Comparison of ENCODE assay signal across 7 mouse cellular contexts in genomic region chrX:166169892-166170799, GRCm38 (mm10). TPM values are rescaled to one million over a fixed set of nuclear protein-coding genes. Genes with fewer than 3 reads are reported as not detected.
DNase-seq lines count a peak whose midpoint lies in the region; ATAC-seq lines count a peak whose summit lies in the region.

Gene Gemin8 (plus strand): TSS chrX:166170454.

- WGBS in embryonic facial prominence, embryonic 12.5 days: 15% methylated on average over 30 of the region's 31 CpGs
- WGBS in limb, embryonic 11.5 days: 19% methylated on average over 31 of the region's 31 CpGs
- WGBS in midbrain, embryonic 14.5 days: 26% methylated on average over 31 of the region's 31 CpGs

- peak; percentile 98 for ATAC-seq in embryonic facial prominence, embryonic 12.5 days (ENCODE audit: insufficient number of reproducible peaks, insufficient read depth, low FRiP score, low TSS enrichment)
- ATAC-seq in limb, embryonic 11.5 days (ENCODE audit: insufficient number of reproducible peaks, low FRiP score, low TSS enrichment, low read depth): peak; percentile 98
- peak; percentile 97 for ATAC-seq in midbrain, embryonic 14.5 days (ENCODE audit: low FRiP score, low TSS enrichment)

- no peaks in the 10 kb centered on the region; the same call in 1 of the 2 replicates for H3K27me3 ChIP-seq in embryonic facial prominence, embryonic 12.5 days
- no peaks in the 10 kb centered on the region for H3K27me3 ChIP-seq in limb, embryonic 11.5 days (ENCODE audit: control insufficient read depth, insufficient read depth, low read length)
- no peaks in the 10 kb centered on the region for H3K27me3 ChIP-seq in midbrain, embryonic 14.5 days (ENCODE audit: control insufficient read depth, insufficient read depth, low read length)

- peak within 1 kb of the TSS; percentile 45 for H3K9ac ChIP-seq in embryonic facial prominence, embryonic 12.5 days
- peak within 1 kb of the TSS; percentile 58 for H3K9ac ChIP-seq in limb, embryonic 11.5 days (ENCODE audit: low read length)
- peak within 1 kb of the TSS; percentile 52 for H3K9ac ChIP-seq in midbrain, embryonic 14.5 days (replicated peaks; ENCODE audit: low read length)

- peak within 1 kb of the TSS; percentile 47 for H3K4me2 ChIP-seq in embryonic facial prominence, embryonic 12.5 days (replicated peaks)
- peak within 1 kb of the TSS; percentile 45 for H3K4me2 ChIP-seq in limb, embryonic 11.5 days (ENCODE audit: low read depth, severe bottlenecking)
- peak within 1 kb of the TSS; percentile 54 for H3K4me2 ChIP-seq in midbrain, embryonic 14.5 days (ENCODE audit: low read length)

- no peaks in the 10 kb centered on the region for H3K4me1 ChIP-seq in embryonic facial prominence, embryonic 12.5 days
- H3K4me1 ChIP-seq in limb, embryonic 11.5 days (ENCODE audit: control insufficient read depth, insufficient read depth, low read length): no peaks in the 10 kb centered on the region
- H3K4me1 ChIP-seq in midbrain, embryonic 14.5 days (ENCODE audit: control insufficient read depth, insufficient read depth, low read length): 0 out of 2 replicates have a peak, but pooled peaks cover 3% of the 10 kb centered on the region

- H3K4me3 ChIP-seq in embryonic facial prominence, embryonic 12.5 days: peak within 1 kb of the TSS; percentile 46
- H3K4me3 ChIP-seq in limb, embryonic 11.5 days (ENCODE audit: low read depth, low read length): peak within 1 kb of the TSS; percentile 41
- H3K4me3 ChIP-seq in midbrain, embryonic 14.5 days (replicated peaks; ENCODE audit: low read depth, low read length): peak within 1 kb of the TSS; percentile 47

- H3K9me3 ChIP-seq in embryonic facial prominence, embryonic 12.5 days: no peaks in the 10 kb centered on the region
- H3K9me3 ChIP-seq in limb, embryonic 11.5 days (ENCODE audit: control insufficient read depth, low read length): no peaks in the 10 kb centered on the region
- no peaks in the 10 kb centered on the region for H3K9me3 ChIP-seq in midbrain, embryonic 14.5 days (ENCODE audit: control insufficient read depth, low read length)

- H3K36me3 ChIP-seq in embryonic facial prominence, embryonic 12.5 days: no peaks in the 10 kb centered on the region
- H3K36me3 ChIP-seq in limb, embryonic 11.5 days (ENCODE audit: control insufficient read depth, insufficient read depth, low read length): no peaks in the 10 kb centered on the region
- H3K36me3 ChIP-seq in midbrain, embryonic 14.5 days (ENCODE audit: control insufficient read depth, insufficient read depth, low read length): no peaks in the 10 kb centered on the region

- peak; percentile 89 for DNase-seq in adrenal gland, postnatal 25 days
- DNase-seq in heart, adult 11 months: peak; percentile 99
- peak; percentile 94 for DNase-seq in kidney, adult 18-20 months
- peak; percentile 93 for DNase-seq in limb, embryonic 11.5 days (ENCODE audit: low spot score)
- peak; percentile 97 for DNase-seq in midbrain, embryonic 14.5 days
- peak; percentile 83 to 88 for DNase-seq in spleen, adult 18-20 months

- 0 out of 2 replicates have a peak within 1 kb of the TSS, but pooled peaks have one; percentile 46 for H3K27ac ChIP-seq in embryonic facial prominence, embryonic 12.5 days
- H3K27ac ChIP-seq in limb, embryonic 11.5 days (replicated peaks; ENCODE audit: low read depth, low read length): no peak within 1 kb of the TSS
- peak within 1 kb of the TSS; percentile 81 for H3K27ac ChIP-seq in midbrain, embryonic 14.5 days (replicated peaks; ENCODE audit: low read depth, low read length)

RNA-seq across cellular contexts. Expression of gene Gemin8, which starts in this region (rescaled TPM):
- total RNA-seq in adrenal gland, postnatal 25 days (2021): 10.9 and 11.2 TPM in 2 replicates
- 11.0 and 11.5 TPM in 2 replicates for polyA plus RNA-seq in embryonic facial prominence, embryonic 12.5 days (2016; fragmentation: Nextera tagmentation; extraction: Ambion mirVana)
- polyA plus RNA-seq in limb, embryonic 11.5 days (2014; fragmentation: Nextera tagmentation; extraction: Ambion mirVana): 14.0 and 15.1 TPM in 2 replicates
- 8.3 and 9.7 TPM in 2 replicates for polyA plus RNA-seq in midbrain, embryonic 14.5 days (2014; fragmentation: Nextera tagmentation; extraction: Ambion mirVana)
